Mouse (Mus musculus): ENCODE data around the gene Lcp2.

Gene Lcp2

DNA sequence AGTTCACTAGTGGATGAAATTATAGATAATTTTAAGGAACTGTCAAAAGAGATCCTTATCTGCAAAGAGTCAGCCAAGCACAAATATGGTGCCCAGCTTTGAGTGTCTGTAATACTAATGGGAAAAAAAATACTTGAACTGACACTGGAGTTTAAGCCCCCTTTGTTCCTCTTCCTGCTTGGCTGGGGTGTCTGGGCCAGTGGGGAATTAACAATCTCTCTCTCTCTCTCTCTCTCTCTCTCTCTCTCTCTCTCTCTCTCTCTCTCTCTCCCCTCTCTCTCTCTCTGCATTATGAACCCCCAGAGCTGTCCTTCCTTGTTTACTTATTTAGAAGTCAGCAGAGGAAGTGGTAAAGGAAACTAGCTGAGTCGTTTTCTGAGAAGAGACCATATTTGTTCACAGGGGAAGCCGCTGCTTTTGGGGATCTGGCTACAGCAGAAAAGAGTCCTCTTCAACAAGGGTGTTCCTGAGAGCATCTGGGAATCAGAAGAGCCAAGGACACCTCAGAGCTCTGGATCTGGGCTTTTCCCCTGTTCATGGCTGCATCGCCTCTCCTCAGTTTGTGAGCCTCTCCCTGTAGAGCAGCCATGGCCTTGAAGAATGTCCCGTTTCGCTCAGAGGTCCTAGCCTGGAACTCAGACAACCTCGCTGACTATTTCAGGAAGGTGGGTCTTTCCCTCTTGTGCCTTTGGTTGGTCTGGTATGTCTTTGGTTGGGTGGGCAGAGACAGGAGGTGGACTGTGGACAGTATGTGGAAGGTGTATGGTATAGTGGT lies at the start of gene Lcp2:
Gene Lcp2 (plus strand): TSS at position 154 of the 775 bp plus-strand sequence.
- DNase-seq (ENCODE audit: low read depth, low spot score): peak; percentile 41

GRCm38 (mm10) chr11:33998244-33998643 lies 48.5 kb upstream of the Lcp2 start:
- DNase-seq (ENCODE audit: low read depth, low spot score): no peak

- no peak for DNase-seq (ENCODE audit: low read depth, low spot score)
Measured at GRCm38 (mm10) chr11:34000416-34000815, 46.3 kb upstream of the Lcp2 start.

GRCm38 (mm10) chr11:34001938-34002592 lies 44.7 kb upstream of the Lcp2 start:
- DNase-seq (ENCODE audit: low read depth, low spot score): peak; percentile 56

DNA sequence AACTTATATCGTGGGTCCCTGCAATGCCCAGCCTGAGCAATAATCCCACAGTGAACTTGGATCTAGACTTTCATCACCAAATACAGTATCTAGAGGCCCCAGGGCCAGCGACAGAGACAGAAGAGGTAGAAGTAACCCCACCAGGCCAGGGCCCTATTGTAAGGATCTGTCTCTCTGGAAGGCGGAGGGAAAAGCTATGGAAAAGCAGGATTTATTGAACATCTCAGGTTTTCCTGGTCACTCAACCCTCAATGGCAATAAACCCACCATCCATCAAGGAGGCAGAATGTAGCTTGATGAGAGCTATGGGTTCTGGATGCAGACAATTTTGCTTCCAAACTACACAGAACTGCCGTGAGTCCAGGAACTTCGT lies 44.1 kb upstream of the Lcp2 start:
- no peak for DNase-seq (ENCODE audit: low read depth, low spot score)

DNA sequence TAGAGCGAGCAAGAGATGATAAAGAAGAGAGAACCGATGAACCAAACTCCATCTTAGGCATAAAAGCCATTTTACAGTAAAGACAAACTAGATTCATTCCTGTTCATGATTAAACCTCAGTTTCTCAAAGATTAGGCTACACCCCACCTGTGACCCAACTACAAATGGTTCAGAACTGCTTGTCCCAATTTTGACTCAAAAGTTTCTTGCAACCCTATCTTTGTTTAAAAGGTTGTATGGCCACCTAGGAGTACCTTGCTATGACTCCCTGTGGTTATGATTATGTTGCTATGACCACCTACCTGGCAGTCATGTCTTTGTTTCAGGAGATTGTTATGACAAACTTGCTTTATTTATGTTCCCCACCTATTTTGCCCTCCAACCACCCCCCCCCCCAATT lies 39.1 kb upstream of the Lcp2 start:
- no peak for DNase-seq (ENCODE audit: low read depth, low spot score)

DNA sequence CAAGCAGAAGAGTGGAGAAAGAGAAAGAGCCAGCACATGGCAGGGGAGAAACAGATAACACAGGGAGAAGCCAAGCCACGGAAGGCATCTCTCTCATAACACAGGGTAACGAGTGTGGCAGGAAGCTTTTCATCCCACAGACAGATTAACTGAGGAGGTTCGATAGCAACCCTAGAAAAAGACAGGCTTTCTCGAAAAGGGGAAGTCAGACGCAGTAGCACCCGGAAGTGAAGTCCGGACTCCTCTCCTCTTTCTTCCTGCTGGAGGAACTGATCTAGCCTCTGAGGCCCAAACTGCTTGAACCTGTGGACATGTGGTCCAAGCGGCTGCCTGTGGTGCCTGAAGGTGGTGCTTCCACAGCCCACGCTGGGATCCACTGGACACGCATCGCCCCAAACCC lies 38.5 kb upstream of the Lcp2 start:
- DNase-seq (ENCODE audit: low read depth, low spot score): peak; percentile 68

DNA sequence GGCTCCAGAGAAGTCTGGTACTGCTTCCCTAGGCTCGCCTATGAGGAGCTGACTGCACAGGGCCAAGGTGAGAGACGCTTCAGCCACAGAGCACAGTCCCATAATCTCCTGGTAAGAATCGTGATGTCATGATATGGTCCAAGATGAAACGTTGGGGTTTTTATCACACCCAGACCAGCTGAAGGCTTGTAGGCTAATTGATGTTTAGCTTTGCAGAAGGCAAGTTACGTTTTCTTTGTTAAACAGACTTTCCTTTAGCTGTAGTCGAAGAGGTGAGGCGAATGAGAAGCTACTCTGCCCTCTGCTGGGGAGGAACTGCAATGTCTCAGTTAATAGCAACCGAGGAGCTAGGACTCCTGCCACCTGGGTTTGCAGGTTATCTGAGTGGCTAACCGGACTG lies 38.0 kb upstream of the Lcp2 start:
- DNase-seq (ENCODE audit: low read depth, low spot score): peak; percentile 83

- DNase-seq (ENCODE audit: low read depth, low spot score): no peak
Measured at GRCm38 (mm10) chr11:34009316-34010087, 37.2 kb upstream of the Lcp2 start.

GRCm38 (mm10) chr11:34010133-34010858 lies 36.4 kb upstream of the Lcp2 start:
- DNase-seq (ENCODE audit: low read depth, low spot score): no peak

- peak; percentile 40 for DNase-seq (ENCODE audit: low read depth, low spot score)
Measured at GRCm38 (mm10) chr11:34010859-34011172, 35.9 kb upstream of the Lcp2 start.

GRCm38 (mm10) chr11:34012007-34012652 lies 34.6 kb upstream of the Lcp2 start:
- peak; percentile 47 for DNase-seq (ENCODE audit: low read depth, low spot score)

GRCm38 (mm10) chr11:34025091-34025490 lies 21.6 kb upstream of the Lcp2 start:
- DNase-seq (ENCODE audit: low read depth, low spot score): no peak

- no peak for DNase-seq (ENCODE audit: low read depth, low spot score)
Measured at GRCm38 (mm10) chr11:34029658-34030057, 17.1 kb upstream of the Lcp2 start.

DNA sequence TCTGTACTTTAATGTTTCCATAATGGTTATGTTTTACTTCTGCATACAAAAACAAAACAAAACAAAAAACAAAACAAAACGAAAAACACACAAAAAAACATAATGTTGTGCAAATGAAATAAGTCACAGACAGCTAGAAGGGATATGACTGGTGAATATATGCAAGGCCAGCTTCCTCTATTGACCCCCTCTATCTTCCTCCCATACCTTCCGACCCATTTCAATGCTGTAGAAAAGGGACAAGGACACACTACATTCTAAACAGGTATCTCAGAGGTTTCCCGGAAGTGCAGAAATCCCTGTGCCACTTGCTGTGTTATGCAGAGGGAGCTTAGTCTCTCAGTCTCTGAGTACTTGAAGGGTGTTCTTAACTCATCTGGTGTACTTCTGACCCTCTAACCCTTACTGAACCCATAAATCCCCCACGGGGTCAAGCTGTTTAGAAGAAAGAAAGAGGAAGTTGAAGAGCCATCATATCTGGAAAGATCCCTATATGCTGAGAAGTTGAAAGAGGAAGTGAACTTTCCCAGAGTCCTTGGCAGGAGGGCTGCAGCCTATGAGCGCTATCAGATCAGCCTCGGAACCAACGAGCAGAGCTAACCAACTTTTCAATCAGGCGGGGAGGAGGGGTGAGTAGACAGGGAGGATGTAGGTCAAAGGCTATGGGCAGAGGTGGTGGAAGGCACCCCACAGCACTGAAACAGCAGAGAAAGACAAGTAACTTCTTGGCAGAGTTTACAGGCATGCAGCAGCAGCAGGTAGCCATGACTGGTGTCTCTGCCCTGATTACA lies 15.5 kb upstream of the Lcp2 start:
- peak; percentile 91 for DNase-seq (ENCODE audit: low read depth, low spot score)

DNA sequence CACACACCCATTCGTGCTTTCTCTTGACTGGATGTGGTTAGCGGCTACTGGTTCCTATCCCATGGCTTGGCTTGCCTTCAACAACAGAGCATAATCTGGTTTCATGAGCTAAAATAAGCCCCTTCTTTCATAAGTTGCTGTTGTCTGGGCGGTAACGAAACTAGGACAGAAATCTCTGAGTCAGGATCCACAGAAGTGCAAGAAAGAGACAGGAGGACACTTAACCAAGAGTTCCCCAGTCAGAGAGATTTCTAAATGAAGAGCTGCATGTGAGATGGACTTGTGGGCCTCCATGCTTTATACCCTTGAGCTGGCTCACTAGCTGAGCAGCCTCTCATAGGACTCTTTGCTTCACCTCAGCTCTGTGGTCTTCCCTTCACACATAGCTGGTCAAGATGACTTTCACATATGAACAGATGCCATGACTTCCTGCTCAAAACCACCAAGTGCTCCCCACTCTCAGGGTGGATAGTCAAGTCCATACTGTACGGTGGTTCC lies 12.7 kb upstream of the Lcp2 start:
- no peak for DNase-seq (ENCODE audit: low read depth, low spot score)

- no peak for DNase-seq (ENCODE audit: low read depth, low spot score)
Measured at GRCm38 (mm10) chr11:34034794-34035193, 11.9 kb upstream of the Lcp2 start.

GRCm38 (mm10) chr11:34035909-34036658 lies 10.6 kb upstream of the Lcp2 start:
- no peak for DNase-seq (ENCODE audit: low read depth, low spot score)

DNA sequence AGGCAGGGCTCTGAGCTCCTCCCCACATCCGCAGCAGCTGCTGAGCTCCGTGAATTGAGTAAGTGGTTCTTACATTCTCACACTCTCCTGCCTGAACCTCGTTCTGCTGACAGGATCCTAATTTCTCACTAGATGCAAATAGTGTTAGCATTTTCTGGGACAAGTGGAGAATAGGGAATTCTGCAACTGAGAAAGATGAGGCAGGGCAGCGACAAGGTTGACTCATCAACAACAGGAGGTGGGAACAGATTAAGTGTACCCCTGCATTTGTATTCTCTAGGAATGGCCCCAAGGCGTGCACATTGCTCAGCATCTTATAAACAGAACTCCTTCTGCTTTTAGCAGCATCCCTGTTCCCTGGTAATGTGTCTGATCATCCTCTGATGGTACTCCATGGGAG lies 6.7 kb upstream of the Lcp2 start:
- DNase-seq (ENCODE audit: low read depth, low spot score): no peak

- DNase-seq (ENCODE audit: low read depth, low spot score): peak; percentile 44
Measured at GRCm38 (mm10) chr11:34042808-34043207, 3.9 kb upstream of the Lcp2 start.
